Mouse (Mus musculus) myocyte (in vitro differentiated cells): Measurements from ENCODE around the gene Tmem143.

Source experiments
- CEBPB ChIP-seq: IDR thresholded peaks from 2 replicates; pipeline ENCODE4 v1.6.1; 2011; ENCODE audit warnings: mild to moderate bottlenecking, moderate library complexity; ENCODE audit not compliant: poor library complexity, insufficient read depth, severe bottlenecking
- E2F4 ChIP-seq: IDR thresholded peaks from one replicate; pipeline ENCODE4 v1.6.1; 2011; ENCODE audit warnings: mild to moderate bottlenecking, control low read depth, moderate library complexity; ENCODE audit not compliant: insufficient read depth
- MAX ChIP-seq: IDR thresholded peaks from one replicate; pipeline ENCODE4 v1.6.1; 2011; ENCODE audit warnings: low read depth, mild to moderate bottlenecking, control low read depth
- MYOD1 ChIP-seq, 3 experiments: IDR thresholded peaks; one replicate each; pipeline ENCODE4 v1.6.1; 2011; ENCODE audit warnings: control low read depth in 2 of 3, low read depth in 2 of 3, mild to moderate bottlenecking in 2 of 3, moderate library complexity in 1 of 3; ENCODE audit not compliant: insufficient read length in 2 of 3, control insufficient read depth in 1 of 3
- POLR2A ChIP-seq: IDR thresholded peaks from one replicate; pipeline ENCODE4 v1.6.1; 2011; ENCODE audit warnings: low read depth, mild to moderate bottlenecking, control low read depth, moderate library complexity; ENCODE audit not compliant: insufficient read length
- POLR2AphosphoS2 ChIP-seq: IDR thresholded peaks from one replicate; pipeline ENCODE4 v1.6.1; 2011; ENCODE audit warnings: low read depth, control low read depth; ENCODE audit not compliant: insufficient read length
- REST ChIP-seq: IDR thresholded peaks from one replicate; pipeline ENCODE4 v1.6.1; 2011; ENCODE audit warnings: mild to moderate bottlenecking, control low read depth, moderate library complexity; ENCODE audit not compliant: insufficient read depth, insufficient read length
- SRF ChIP-seq: IDR thresholded peaks from one replicate; pipeline ENCODE4 v1.6.1; 2011; ENCODE audit warnings: low read depth; ENCODE audit not compliant: control insufficient read depth, insufficient read length
- TCF12 ChIP-seq: IDR thresholded peaks from one replicate; pipeline ENCODE4 v1.6.1; 2011; ENCODE audit warnings: mild to moderate bottlenecking, control low read depth; ENCODE audit not compliant: poor library complexity, insufficient read depth, severe bottlenecking
- TCF3 ChIP-seq: IDR thresholded peaks from one replicate; pipeline ENCODE4 v1.6.1; 2011; ENCODE audit warnings: low read depth, control low read depth; ENCODE audit not compliant: insufficient read length
- USF1 ChIP-seq: IDR thresholded peaks from one replicate; pipeline ENCODE4 v1.6.1; 2011; ENCODE audit warnings: low read depth, mild to moderate bottlenecking, control low read depth, moderate library complexity

- TF ChIP-seq POLR2A (peak; percentile 35), MAX (no peak), E2F4 (no peak), POLR2AphosphoS2 (no peak), CEBPB (no peak), TCF3 (no peak), MYOD1 (IDR thresholded peaks at IDR 0.05; ENCODE audit: control insufficient read depth in 1 of 3, insufficient read length in 2 of 3, low read depth in 2 of 3) (peak in 1 of 3 experiments; percentile 45), SRF (no peak), USF1 (no peak), REST (no peak), TCF12 (no peak)
Measured at GRCm38 (mm10) chr7:45919083-45919671, 22.4 kb downstream of the Tmem143 start.
